Mouse (Mus musculus): ENCODE measurements around the gene Zfp637. TPM values are rescaled to one million over a fixed set of nuclear protein-coding genes. Genes with fewer than 3 reads are reported as not detected.

The Zfp637 gene
- polyA plus RNA-seq, 1 experiment from 2014 or later: 136 TPM

DNA sequence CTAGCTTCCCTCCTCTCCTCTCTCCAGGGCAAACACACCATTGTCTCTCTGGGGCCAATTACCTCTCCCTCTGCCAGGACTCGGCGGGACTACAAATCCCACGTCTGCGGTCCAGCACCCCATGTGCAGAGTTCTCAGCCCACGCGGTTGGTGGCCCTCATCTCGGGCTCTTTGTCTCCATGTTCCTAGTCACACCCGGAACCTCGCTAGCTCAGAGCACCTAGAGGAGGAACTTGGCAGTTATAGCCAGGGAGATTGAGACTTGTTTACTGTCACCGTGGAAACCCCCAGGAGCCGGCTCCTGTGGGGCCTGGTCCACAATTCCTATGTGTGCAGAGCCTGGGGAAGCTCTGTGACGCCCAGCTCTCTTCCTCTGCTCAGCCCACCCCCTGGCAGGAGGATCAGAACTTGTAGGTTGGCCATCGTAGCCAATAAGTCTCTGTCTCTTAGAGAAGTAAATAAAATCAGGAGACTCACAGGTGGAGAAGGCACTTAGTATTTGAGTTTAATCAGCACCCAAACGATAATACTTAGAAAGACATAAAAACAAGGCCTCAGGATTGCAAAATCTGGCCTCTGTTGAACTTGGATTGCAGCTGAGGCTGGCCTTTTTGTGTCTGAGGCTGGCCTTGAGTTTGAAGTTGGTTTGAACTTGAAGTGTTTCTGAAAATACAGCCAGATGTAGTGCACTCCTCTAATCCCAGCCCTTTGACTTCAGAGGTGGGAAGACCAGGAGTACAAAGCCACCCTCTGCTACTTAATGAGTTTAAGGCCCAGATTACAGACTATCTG, 50.6 kb downstream of the Zfp637 start:
- H3K9me3 ChIP-seq: no peaks in the 10 kb centered on the region
- H3K36me3 ChIP-seq (replicated peaks): no peaks in the 10 kb centered on the region
- H3K27me3 ChIP-seq: no peaks in the 10 kb centered on the region
- 61% methylated on average over 14 of the region's 14 CpGs for WGBS
- H3K4me2 ChIP-seq: no peak overlapping the region
- H3K9ac ChIP-seq: no peak overlapping the region
- H3K27ac ChIP-seq: no peak overlapping the region
- H3K4me1 ChIP-seq: 0 out of 2 replicates have a peak, but pooled peaks cover 6% of the 10 kb centered on the region
- ATAC-seq (ENCODE audit: low FRiP score): no peak
- no peak overlapping the region for H3K4me3 ChIP-seq (replicated peaks)

DNA sequence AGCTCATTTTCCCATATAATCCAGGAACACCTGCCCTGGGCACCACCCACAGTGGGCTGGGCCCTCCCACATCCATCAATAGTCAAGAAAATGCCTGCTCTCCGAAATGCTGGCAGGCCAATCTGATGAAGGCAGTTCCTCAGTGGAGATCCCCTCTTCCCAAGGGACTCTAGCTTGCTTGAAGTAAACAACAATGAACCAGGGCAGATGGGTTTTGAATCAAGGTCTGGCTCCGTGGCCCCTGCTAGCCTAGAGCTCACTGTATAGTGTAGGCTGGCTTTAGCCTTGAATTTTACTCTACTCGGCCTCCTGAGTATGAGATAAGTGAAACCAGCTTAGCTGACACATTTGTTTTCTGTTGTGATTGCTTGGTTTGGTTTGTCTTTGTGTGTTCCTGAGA, 51.4 kb downstream of the Zfp637 start:
- Histone ChIP-seq H3K4me3 (replicated peaks) (no peak overlapping the region), H3K27ac (no peak overlapping the region), H3K27me3 (no peaks in the 10 kb centered on the region), H3K4me1 (0 out of 2 replicates have a peak, but pooled peaks cover 6% of the 10 kb centered on the region), H3K4me2 (no peak overlapping the region), H3K9ac (no peak overlapping the region), H3K36me3 (replicated peaks) (no peaks in the 10 kb centered on the region), H3K9me3 (no peaks in the 10 kb centered on the region)
- no peak for ATAC-seq (ENCODE audit: low FRiP score)
- 71% methylated on average over 3 of the region's 3 CpGs for WGBS

DNA sequence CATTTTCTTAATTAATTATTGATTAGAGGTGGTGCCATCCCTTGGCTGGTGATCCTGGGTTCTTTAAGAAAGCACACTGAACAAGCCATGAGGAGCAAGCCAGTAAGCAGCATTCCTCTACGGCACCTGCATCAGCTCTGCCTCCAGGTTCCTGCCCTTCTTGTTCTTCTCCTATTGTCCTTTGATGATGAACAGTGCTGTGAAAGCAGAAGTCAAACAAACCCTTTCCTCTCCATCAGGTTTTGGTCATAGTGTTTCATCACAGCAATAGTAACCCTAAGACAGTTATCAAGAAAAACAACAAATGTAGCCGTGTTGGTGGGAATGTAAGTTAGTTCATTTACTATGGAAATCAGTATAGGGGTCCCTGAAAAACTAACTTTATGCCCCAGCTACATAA, 52.5 kb downstream of the Zfp637 start:
- ATAC-seq (ENCODE audit: low FRiP score): no peak
- no peak overlapping the region for H3K9ac ChIP-seq
- no peaks in the 10 kb centered on the region for H3K36me3 ChIP-seq (replicated peaks)
- 0 out of 2 replicates have a peak, but pooled peaks cover 6% of the 10 kb centered on the region for H3K4me1 ChIP-seq
- no peaks in the 10 kb centered on the region for H3K9me3 ChIP-seq
- 89% methylated on average over 2 of the region's 2 CpGs for WGBS
- H3K4me3 ChIP-seq (replicated peaks): no peak overlapping the region
- no peak overlapping the region for H3K27ac ChIP-seq
- no peak overlapping the region for H3K4me2 ChIP-seq
- no peaks in the 10 kb centered on the region for H3K27me3 ChIP-seq

Other genes with a start within 250 kb of the Zfp637 start
- gene Zfp239, start 20.9 kb downstream of the Zfp637 start, polyA plus RNA-seq (2016; fragmentation: Nextera tagmentation; extraction: Ambion mirVana): 13.1 and 16.1 TPM in 2 replicates
- gene Hnrnpf, start 59.1 kb downstream of the Zfp637 start, polyA plus RNA-seq (2016; fragmentation: Nextera tagmentation; extraction: Ambion mirVana): 624 TPM in 2 replicates
- 1.9 and 2.0 TPM in 2 replicates for gene Fxyd4, start 96.5 kb downstream of the Zfp637 start, polyA plus RNA-seq (2016; fragmentation: Nextera tagmentation; extraction: Ambion mirVana)
- 0.33 and 0.49 TPM in 2 replicates for gene Rasgef1a, start 170.3 kb downstream of the Zfp637 start, polyA plus RNA-seq (2016; fragmentation: Nextera tagmentation; extraction: Ambion mirVana)